Mouse (Mus musculus) forebrain, embryonic 13.5 days (tissue): ENCODE measurements around the gene 2610301B20Rik. TPM values are rescaled to one million over a fixed set of nuclear protein-coding genes. Genes with fewer than 3 reads are reported as not detected.
"Not testable (repeated sequence)": the region's sequence is repeated elsewhere in the genome, so short reads cannot be mapped to it uniquely, and the experiment has no call there.

ENCODE experiments used
- ATAC-seq: fragments of 200-750 bp; cut with Nextera tagmentation; 2 replicates; pipeline ENCODE4 v1.8.0; 2017
- H3K27ac ChIP-seq: fragments of 300-500 bp; sonication (generic); 2 replicates; pipeline ENCODE4 v1.5.1; 2015; ENCODE audit warnings: inconsistent platforms, mild to moderate bottlenecking, moderate library complexity
- H3K27me3 ChIP-seq: fragments of 300-500 bp; sonication (generic); 2 replicates; pipeline ENCODE4 v1.6.1; 2015; ENCODE audit warnings: mild to moderate bottlenecking, inconsistent platforms
- H3K36me3 ChIP-seq: fragments of 300-500 bp; sonication (generic); 2 replicates; pipeline ENCODE4 v1.6.1; 2015; ENCODE audit warnings: mild to moderate bottlenecking, inconsistent platforms; ENCODE audit not compliant: poor library complexity, severe bottlenecking
- H3K4me1 ChIP-seq: fragments of 300-500 bp; sonication (generic); 2 replicates; pipeline ENCODE4 v1.6.1; 2015; ENCODE audit warnings: inconsistent platforms
- H3K4me2 ChIP-seq: fragments of 300-500 bp; sonication (generic); 2 replicates; pipeline ENCODE4 v1.6.1; 2015; ENCODE audit warnings: inconsistent platforms, mild to moderate bottlenecking, moderate library complexity
- H3K4me3 ChIP-seq: fragments of 300-500 bp; sonication (generic); 2 replicates; pipeline ENCODE4 v1.5.1; 2015; ENCODE audit warnings: mild to moderate bottlenecking, inconsistent platforms
- H3K9ac ChIP-seq: fragments of 300-500 bp; sonication (generic); 2 replicates; pipeline ENCODE4 v1.6.1; 2015; ENCODE audit warnings: mild to moderate bottlenecking, inconsistent platforms
- H3K9me3 ChIP-seq: fragments of 300-500 bp; sonication (generic); replicated peaks from 2 replicates; pipeline ENCODE4 v1.6.1; 2016; ENCODE audit warnings: inconsistent platforms
- WGBS: fragments of 180-500 bp; shearing (Covaris S2); methylation state at CpG from one replicate; pipeline ENCODE4 v1.1.7; 2015; 5-methylcytosine and 5-hydroxymethylcytosine counted together
- polyA plus RNA-seq: library from polyadenylated mRNA; unstranded; fragments of >200 nt; fragmentation: Nextera tagmentation; extraction: Ambion mirVana; gene quantifications from 2 replicates; pipeline ENCODE4 v1.2.1, GENCODE M21; 2015

2610301B20Rik gene
- polyA plus RNA-seq, 1 experiment from 2014 or later, result 40.4 TPM

GRCm38 (mm10) chr4:10872685-10873539, 1.4 kb upstream of the 2610301B20Rik start:
- WGBS, result 25% methylated on average over 16 of the region's 16 CpGs
- Histone ChIP-seq H3K4me3 (peak overlapping the region; percentile 78), H3K9ac (peak overlapping the region; percentile 58), H3K27me3 (no peaks in the 10 kb centered on the region), H3K9me3 (no peaks in the 10 kb centered on the region), H3K36me3 (no peaks in the 10 kb centered on the region), H3K4me1 (peaks cover 16% of the 10 kb centered on the region), H3K27ac (peak overlapping the region; percentile 99; the same call in 1 of the 2 replicates), H3K4me2 (peak overlapping the region; percentile 66)
- no peak for ATAC-seq

GRCm38 (mm10) chr4:10873549-10873919, 764 bp upstream of the 2610301B20Rik start:
- ATAC-seq, result peak; percentile 54; the same call in 1 of the 2 replicates
- Histone ChIP-seq H3K27ac (peak overlapping the region; percentile 99), H3K4me1 (peaks cover 16% of the 10 kb centered on the region), H3K36me3 (no peaks in the 10 kb centered on the region), H3K9me3 (no peaks in the 10 kb centered on the region), H3K27me3 (no peaks in the 10 kb centered on the region), H3K4me2 (peak overlapping the region; percentile 66), H3K9ac (peak overlapping the region; percentile 58), H3K4me3 (peak overlapping the region; percentile 78)
- 2% methylated on average over 7 of the region's 8 CpGs for WGBS

- H3K9ac ChIP-seq, result peak overlapping the region; percentile 87
- no peaks in the 10 kb centered on the region for H3K36me3 ChIP-seq
- peak overlapping the region; percentile 78 for H3K4me3 ChIP-seq
- peaks cover 16% of the 10 kb centered on the region for H3K4me1 ChIP-seq
- ATAC-seq, result peak; percentile 81
- under 1% methylated on average over 36 of the region's 37 CpGs for WGBS
- H3K4me2 ChIP-seq, result peak overlapping the region; percentile 66
- H3K9me3 ChIP-seq, result no peaks in the 10 kb centered on the region
- H3K27me3 ChIP-seq, result no peaks in the 10 kb centered on the region
- H3K27ac ChIP-seq, result peak overlapping the region; percentile 99
Observed at GRCm38 (mm10) chr4:10874718-10875121, 422 bp downstream of the 2610301B20Rik start.

- no peak; the same call in 1 of the 2 replicates for ATAC-seq
Observed at GRCm38 (mm10) chr4:10875407-10875806, 1.1 kb downstream of the 2610301B20Rik start.

GRCm38 (mm10) chr4:10877057-10877456, 2.8 kb downstream of the 2610301B20Rik start:
- H3K36me3 ChIP-seq, result peaks cover 3% of the 10 kb centered on the region; the same call in 1 of the 2 replicates
- no peak overlapping the region for H3K9ac ChIP-seq
- 95% methylated on average over 1 of the region's 1 CpGs for WGBS
- H3K4me1 ChIP-seq, result peaks cover 16% of the 10 kb centered on the region
- H3K4me3 ChIP-seq, result no peak overlapping the region
- H3K9me3 ChIP-seq, result no peaks in the 10 kb centered on the region
- H3K27me3 ChIP-seq, result no peaks in the 10 kb centered on the region
- no peak overlapping the region for H3K27ac ChIP-seq
- H3K4me2 ChIP-seq, result no peak overlapping the region
- ATAC-seq, result no peak

More at GRCm38 (mm10) chr4:10875407-10875806, 1.1 kb downstream of the 2610301B20Rik start:
- Histone ChIP-seq H3K9ac (peak overlapping the region; percentile 87), H3K36me3 (no peaks in the 10 kb centered on the region; the same call in 1 of the 2 replicates), H3K27me3 (no peaks in the 10 kb centered on the region), H3K27ac (peak overlapping the region; percentile 99), H3K4me1 (peaks cover 16% of the 10 kb centered on the region), H3K4me2 (peak overlapping the region; percentile 66), H3K9me3 (no peaks in the 10 kb centered on the region), H3K4me3 (peak overlapping the region; percentile 78)

GRCm38 (mm10) chr4:10883740-10884408, 9.6 kb downstream of the 2610301B20Rik start:
- Histone ChIP-seq H3K9me3 (peaks cover 5% of the 10 kb centered on the region), H3K4me2 (no peak overlapping the region), H3K27me3 (no peaks in the 10 kb centered on the region), H3K4me3 (no peak overlapping the region), H3K36me3 (peaks cover 46% of the 10 kb centered on the region), H3K4me1 (no peaks in the 10 kb centered on the region), H3K9ac (no peak overlapping the region), H3K27ac (no peak overlapping the region)
- no peak for ATAC-seq
- WGBS, result 91% methylated on average over 8 of the region's 8 CpGs

- H3K36me3 ChIP-seq, result peaks cover 45% of the 10 kb centered on the region
- H3K27ac ChIP-seq, result no peak overlapping the region
- no peaks in the 10 kb centered on the region for H3K4me1 ChIP-seq
- ATAC-seq, result no peak
- no peak overlapping the region for H3K4me3 ChIP-seq
- H3K9ac ChIP-seq, result no peak overlapping the region
- H3K4me2 ChIP-seq, result no peak overlapping the region
- peaks cover 10% of the 10 kb centered on the region for H3K9me3 ChIP-seq
- WGBS, result 94% methylated on average over 10 of the region's 10 CpGs
- H3K27me3 ChIP-seq, result no peaks in the 10 kb centered on the region
Observed at GRCm38 (mm10) chr4:10888835-10889234, 14.5 kb downstream of the 2610301B20Rik start.

- no peak for ATAC-seq
- Histone ChIP-seq H3K4me1 (no peaks in the 10 kb centered on the region), H3K27me3 (no peaks in the 10 kb centered on the region), H3K36me3 (peaks cover 29% of the 10 kb centered on the region), H3K27ac (no peak overlapping the region), H3K4me2 (no peak overlapping the region), H3K9ac (no peak overlapping the region), H3K4me3 (no peak overlapping the region), H3K9me3 (no peaks in the 10 kb centered on the region)
- 91% methylated on average over 4 of the region's 4 CpGs for WGBS
Observed at GRCm38 (mm10) chr4:10896262-10896661, 22.0 kb downstream of the 2610301B20Rik start.

GRCm38 (mm10) chr4:10896859-10897258, 22.6 kb downstream of the 2610301B20Rik start:
- H3K9me3 ChIP-seq, result no peaks in the 10 kb centered on the region
- H3K4me2 ChIP-seq, result no peak overlapping the region
- no peak overlapping the region for H3K27ac ChIP-seq
- H3K27me3 ChIP-seq, result no peaks in the 10 kb centered on the region
- ATAC-seq, result peak; percentile 88
- H3K4me3 ChIP-seq, result no peak overlapping the region
- no peak overlapping the region for H3K9ac ChIP-seq
- H3K4me1 ChIP-seq, result no peaks in the 10 kb centered on the region
- peaks cover 29% of the 10 kb centered on the region for H3K36me3 ChIP-seq

- no peak overlapping the region for H3K27ac ChIP-seq
- H3K4me1 ChIP-seq, result peaks cover 9% of the 10 kb centered on the region
- peak overlapping the region; percentile 38 for H3K4me2 ChIP-seq
- 6% methylated on average over 13 of the region's 13 CpGs for WGBS
- no peaks in the 10 kb centered on the region for H3K9me3 ChIP-seq
- no peak overlapping the region for H3K4me3 ChIP-seq
- no peaks in the 10 kb centered on the region for H3K27me3 ChIP-seq
- peak; percentile 55; the same call in 1 of the 2 replicates for ATAC-seq
- no peak overlapping the region for H3K9ac ChIP-seq
- no peaks in the 10 kb centered on the region for H3K36me3 ChIP-seq
Observed at GRCm38 (mm10) chr4:10905234-10905801, 31.0 kb downstream of the 2610301B20Rik start.

GRCm38 (mm10) chr4:10911417-10911816, 37.1 kb downstream of the 2610301B20Rik start:
- ATAC-seq, H3K27me3 ChIP-seq, H3K4me2 ChIP-seq, H3K36me3 ChIP-seq, H3K9ac ChIP-seq, H3K4me3 ChIP-seq, H3K4me1 ChIP-seq, H3K9me3 ChIP-seq, H3K27ac ChIP-seq: not testable (repeated sequence)
- 59% methylated on average over 7 of the region's 7 CpGs for WGBS
